ENCODE assay signal across 25 mouse cellular contexts in genomic region chr16:50000805-50001204, GRCm38 (mm10).
DNase-seq lines count a peak whose midpoint lies in the region; ATAC-seq and TF ChIP-seq lines count a peak whose summit lies in the region.
"Had no signal": no experiment of that assay in that cellular context is flagged by ENCODE, and none has a peak within 500 bp of the region (broad histone marks: within the 10 kb centered on the region; RNA-seq: fewer than 3 reads in every experiment).

No protein-coding gene starts in this region.

- H3K9me3 ChIP-seq in liver, postnatal 0 days (ENCODE audit: low read length): no peaks in the 10 kb centered on the region
- H3K9me3 ChIP-seq: embryonic facial prominence, embryonic 15.5 days; forebrain, embryonic 10.5 days; G1E; heart, embryonic 12.5 days; hindbrain, embryonic 12.5 days had no signal

- TF ChIP-seq EP300 in liver, postnatal 0 days (IDR thresholded peaks at IDR 0.05; ENCODE audit: low read depth): no peak

- no peak for ATAC-seq in liver, postnatal 0 days
- ATAC-seq: CD4-positive, CD25-positive, alpha-beta regulatory T cell, adult 4 months; forebrain, embryonic 14.5 days; hindbrain, embryonic 16.5 days had no signal

- H3K79me2 ChIP-seq in liver, adult 2 months (ENCODE audit: control insufficient read depth, insufficient read depth, low read length): no peaks in the 10 kb centered on the region

- no peak for TF ChIP-seq CTCF in kidney, adult 2 months (conservative IDR thresholded peaks at IDR 0.05; ENCODE audit: insufficient read depth, insufficient read length, low read depth, low read length)
- no peak for TF ChIP-seq CTCF in liver, adult 2 months (IDR thresholded peaks at IDR 0.05; ENCODE audit: low read depth, low read length)
- no peak for TF ChIP-seq CTCF in liver, postnatal 0 days (IDR thresholded peaks at IDR 0.05; ENCODE audit: low read depth)

- no peaks in the 10 kb centered on the region for H3K27me3 ChIP-seq in kidney, adult 2 months (replicated peaks; ENCODE audit: control insufficient read depth, insufficient read depth, low read length)
- no peaks in the 10 kb centered on the region for H3K27me3 ChIP-seq in liver, adult 2 months (ENCODE audit: control insufficient read depth, insufficient read depth, low read length)
- H3K27me3 ChIP-seq in liver, postnatal 0 days (ENCODE audit: insufficient read depth, low read length): no peaks in the 10 kb centered on the region
- H3K27me3 ChIP-seq: embryonic facial prominence, embryonic 15.5 days; hindbrain, embryonic 12.5 days had no signal

- DNase-seq in gastrocnemius, postnatal 14 days: peak; percentile 6
- DNase-seq in gastrocnemius, postnatal 36 days: no peak
- peak; percentile 43 for DNase-seq in kidney, adult 2 months
- no peak for DNase-seq in kidney, adult 18-20 months
- peak; percentile 23 for DNase-seq in liver, adult 2 months (ENCODE audit: extremely low read depth, low read depth, low spot score)
- DNase-seq in liver, postnatal 0 days: no peak
- no peak for DNase-seq in spleen, adult 18-20 months
- DNase-seq: adrenal gland, postnatal 10 days; B cell, adult 2 months; cerebellum, adult 11 months; cerebellum, adult 8-10 months; cerebellum, postnatal 14 days; embryo, embryonic 11 days; gastrocnemius, adult 2 months; heart, adult 2 months; heart, postnatal 4 days had no signal

- H3K27ac ChIP-seq in kidney, adult 2 months (ENCODE audit: insufficient read depth, low read depth, low read length): no peak overlapping the region
- no peak overlapping the region for H3K27ac ChIP-seq in liver, adult 2 months (replicated peaks; ENCODE audit: insufficient read depth, low read depth, low read length)
- no peak overlapping the region for H3K27ac ChIP-seq in liver, postnatal 0 days (ENCODE audit: low read depth)
- H3K27ac ChIP-seq: embryonic facial prominence, embryonic 15.5 days; forebrain, embryonic 10.5 days; gastrocnemius, adult 2 months; heart, adult 2 months; hindbrain, embryonic 12.5 days had no signal

- H3K4me3 ChIP-seq in kidney, adult 2 months (ENCODE audit: insufficient read depth, low read depth, low read length): no peak overlapping the region
- no peak overlapping the region for H3K4me3 ChIP-seq in liver, adult 2 months (ENCODE audit: insufficient read depth, low read depth, low read length)
- H3K4me3 ChIP-seq in liver, postnatal 0 days (ENCODE audit: low read depth, low read length): no peak overlapping the region
- H3K4me3 ChIP-seq: embryonic facial prominence, embryonic 15.5 days; erythroblast, embryonic 14.5 days; forebrain, embryonic 10.5 days; gastrocnemius, adult 2 months; heart, adult 2 months; heart, embryonic 12.5 days; hindbrain, embryonic 12.5 days had no signal

- 54% methylated on average over 4 of the region's 4 CpGs for WGBS in kidney, adult 2 months
- 57% methylated on average over 4 of the region's 4 CpGs for WGBS in liver, adult 2 months
- WGBS in liver, postnatal 0 days (ENCODE audit: insufficient replicate concordance): 64% methylated on average over 4 of the region's 4 CpGs

- no peak overlapping the region for H3K9ac ChIP-seq in liver, adult 2 months (ENCODE audit: low read depth, low read length)
- no peak overlapping the region for H3K9ac ChIP-seq in liver, postnatal 0 days (replicated peaks)
- H3K9ac ChIP-seq: embryonic facial prominence, embryonic 15.5 days; heart, embryonic 12.5 days; hindbrain, embryonic 12.5 days had no signal

- intact Hi-C loops in gastrocnemius, postnatal 14 days (cut with DNase I; ENCODE audit: low total_unique reads): no loop called here
- intact Hi-C loops in gastrocnemius, postnatal 36 days (cut with DNase I): no loop called here

- no peak overlapping the region for H3K4me2 ChIP-seq in liver, postnatal 0 days (ENCODE audit: low read depth, low read length)
- H3K4me2 ChIP-seq: embryonic facial prominence, embryonic 15.5 days; heart, embryonic 12.5 days; hindbrain, embryonic 12.5 days had no signal

- H3K4me1 ChIP-seq in kidney, adult 2 months (ENCODE audit: control insufficient read depth, insufficient read depth, low read length): 0 out of 2 replicates have a peak, but pooled peaks cover 2% of the 10 kb centered on the region
- no peaks in the 10 kb centered on the region for H3K4me1 ChIP-seq in liver, adult 2 months (ENCODE audit: control insufficient read depth, insufficient read depth, low read length)
- no peaks in the 10 kb centered on the region for H3K4me1 ChIP-seq in liver, postnatal 0 days (ENCODE audit: insufficient read depth)

- no peaks in the 10 kb centered on the region for H3K36me3 ChIP-seq in kidney, adult 2 months (ENCODE audit: control insufficient read depth, insufficient read depth, low read length)
- H3K36me3 ChIP-seq in liver, adult 2 months (ENCODE audit: control insufficient read depth, insufficient read depth, low read length): no peaks in the 10 kb centered on the region
- no peaks in the 10 kb centered on the region for H3K36me3 ChIP-seq in liver, postnatal 0 days (replicated peaks; ENCODE audit: insufficient read depth, low read length)
- H3K36me3 ChIP-seq: embryonic facial prominence, embryonic 15.5 days; forebrain, embryonic 10.5 days; G1E; heart, embryonic 12.5 days; hindbrain, embryonic 12.5 days had no signal

- no peak for TF ChIP-seq POLR2A in kidney, adult 2 months (IDR thresholded peaks at IDR 0.05; ENCODE audit: low read depth, low read length)
- no peak for TF ChIP-seq POLR2A in liver, adult 2 months (IDR thresholded peaks at IDR 0.05; ENCODE audit: extremely low read depth, insufficient read depth, low read length)

Comparison
In these comparisons a context has a peak if more than half of its experiments do, and no peak if none do; other contexts are left out.
1. DNase-seq: peak in gastrocnemius, postnatal 14 days (single experiment), kidney, adult 2 months (single experiment) and liver, adult 2 months (single experiment); none in gastrocnemius, postnatal 36 days (0 of 2), kidney, adult 18-20 months (single experiment), liver, postnatal 0 days (single experiment) and spleen, adult 18-20 months (0 of 2).